Mouse (Mus musculus) limb, embryonic 13.5 days (tissue): ENCODE measurements around the gene Thbs2. TPM values are rescaled to one million over a fixed set of nuclear protein-coding genes. Genes with fewer than 3 reads are reported as not detected.

Experiments
- ATAC-seq: fragments of 200-750 bp; cut with Nextera tagmentation; 2 replicates; pipeline ENCODE4 v1.8.0; 2017; ENCODE audit warnings: low read depth, moderate number of reproducible peaks, moderate TSS enrichment; ENCODE audit not compliant: low FRiP score
- H3K27ac ChIP-seq: fragments of 300-500 bp; sonication (generic); 2 replicates; pipeline ENCODE4 v1.5.1; 2015; ENCODE audit warnings: inconsistent platforms, mild to moderate bottlenecking, moderate library complexity
- H3K27me3 ChIP-seq: fragments of 300-500 bp; sonication (generic); 2 replicates; pipeline ENCODE4 v1.6.1; 2015; ENCODE audit warnings: mild to moderate bottlenecking, inconsistent platforms
- H3K36me3 ChIP-seq: fragments of 300-500 bp; sonication (generic); 2 replicates; pipeline ENCODE4 v1.6.1; 2015; ENCODE audit warnings: inconsistent platforms, mild to moderate bottlenecking, moderate library complexity
- H3K4me1 ChIP-seq: fragments of 300-500 bp; sonication (generic); 2 replicates; pipeline ENCODE4 v1.6.1; 2015; ENCODE audit warnings: inconsistent platforms
- H3K4me2 ChIP-seq: fragments of 300-500 bp; sonication (generic); replicated peaks from 2 replicates; pipeline ENCODE4 v1.6.1; 2015; ENCODE audit warnings: inconsistent platforms, mild to moderate bottlenecking, moderate library complexity
- H3K4me3 ChIP-seq: fragments of 300-500 bp; sonication (generic); 2 replicates; pipeline ENCODE4 v1.5.1; 2015; ENCODE audit warnings: moderate library complexity, mild to moderate bottlenecking, inconsistent platforms
- H3K9ac ChIP-seq: fragments of 300-500 bp; sonication (generic); 2 replicates; pipeline ENCODE4 v1.6.1; 2015; ENCODE audit warnings: mild to moderate bottlenecking, inconsistent platforms
- H3K9me3 ChIP-seq: fragments of 300-500 bp; sonication (generic); 2 replicates; pipeline ENCODE4 v1.6.1; 2016; ENCODE audit warnings: inconsistent platforms
- WGBS: fragments of 180-500 bp; shearing (Covaris S2); methylation state at CpG from one replicate; pipeline ENCODE4 v1.1.7; 2015; 5-methylcytosine and 5-hydroxymethylcytosine counted together
- polyA plus RNA-seq: library from polyadenylated mRNA; unstranded; fragments of >200 nt; fragmentation: Nextera tagmentation; extraction: Ambion mirVana; gene quantifications from 2 replicates; pipeline ENCODE4 v1.2.1, GENCODE M21; 2015

Gene Thbs2
- polyA plus RNA-seq, 1 experiment from 2014 or later: 29.8 TPM

GRCm38 (mm10) chr17:14693048-14693993 is 714 bp downstream of the Thbs2 start:
- H3K27ac ChIP-seq: peak overlapping the region; percentile 56; the same call in 1 of the 2 replicates

GRCm38 (mm10) chr17:14691901-14692300 is 2.1 kb downstream of the Thbs2 start:
- H3K27me3 ChIP-seq: no peaks in the 10 kb centered on the region
- H3K27ac ChIP-seq: peak overlapping the region; percentile 44
- H3K4me1 ChIP-seq: peaks cover 22% of the 10 kb centered on the region
- H3K4me3 ChIP-seq: peak overlapping the region; percentile 43
- peak overlapping the region; percentile 62 for H3K4me2 ChIP-seq
- 0 out of 2 replicates have a peak, but pooled peaks cover 8% of the 10 kb centered on the region for H3K36me3 ChIP-seq
- no peaks in the 10 kb centered on the region for H3K9me3 ChIP-seq
- no peak for ATAC-seq
- WGBS: 48% methylated on average over 6 of the region's 6 CpGs
- H3K9ac ChIP-seq: no peak overlapping the region; the same call in 1 of the 2 replicates

More at GRCm38 (mm10) chr17:14693048-14693993, 714 bp downstream of the Thbs2 start:
- Histone ChIP-seq H3K36me3 (0 out of 2 replicates have a peak, but pooled peaks cover 8% of the 10 kb centered on the region), H3K9me3 (no peaks in the 10 kb centered on the region), H3K4me2 (peak overlapping the region; percentile 62), H3K9ac (peak overlapping the region; percentile 48), H3K4me3 (peak overlapping the region; percentile 43), H3K4me1 (peaks cover 17% of the 10 kb centered on the region), H3K27me3 (no peaks in the 10 kb centered on the region)
- WGBS: 6% methylated on average over 9 of the region's 9 CpGs
- peak; percentile 16; the same call in 1 of the 2 replicates for ATAC-seq

GRCm38 (mm10) chr17:14691197-14691596 is 2.8 kb downstream of the Thbs2 start:
- H3K27me3 ChIP-seq: no peaks in the 10 kb centered on the region
- ATAC-seq: no peak
- no peaks in the 10 kb centered on the region for H3K9me3 ChIP-seq
- WGBS: 52% methylated on average over 4 of the region's 4 CpGs
- H3K4me3 ChIP-seq: no peak overlapping the region
- 0 out of 2 replicates have a peak, but pooled peaks cover 8% of the 10 kb centered on the region for H3K36me3 ChIP-seq
- H3K27ac ChIP-seq: peak overlapping the region; percentile 44; the same call in 1 of the 2 replicates
- H3K4me1 ChIP-seq: peaks cover 25% of the 10 kb centered on the region
- H3K9ac ChIP-seq: peak overlapping the region; percentile 43; the same call in 1 of the 2 replicates
- H3K4me2 ChIP-seq: peak overlapping the region; percentile 62

GRCm38 (mm10) chr17:14682836-14683235 is 11.2 kb downstream of the Thbs2 start:
- H3K4me3 ChIP-seq: no peak overlapping the region
- H3K36me3 ChIP-seq: peaks cover 45% of the 10 kb centered on the region
- no peak overlapping the region for H3K9ac ChIP-seq
- 83% methylated on average over 7 of the region's 7 CpGs for WGBS
- peaks cover 8% of the 10 kb centered on the region for H3K4me1 ChIP-seq
- no peaks in the 10 kb centered on the region for H3K27me3 ChIP-seq
- ATAC-seq: no peak
- H3K9me3 ChIP-seq: no peaks in the 10 kb centered on the region
- no peak overlapping the region for H3K4me2 ChIP-seq
- no peak overlapping the region for H3K27ac ChIP-seq

GRCm38 (mm10) chr17:14681047-14681446 is 13.0 kb downstream of the Thbs2 start:
- WGBS: 91% methylated on average over 12 of the region's 12 CpGs
- Histone ChIP-seq H3K9me3 (no peaks in the 10 kb centered on the region), H3K36me3 (peaks cover 48% of the 10 kb centered on the region), H3K4me3 (no peak overlapping the region), H3K9ac (no peak overlapping the region), H3K4me1 (no peaks in the 10 kb centered on the region), H3K4me2 (no peak overlapping the region), H3K27me3 (no peaks in the 10 kb centered on the region), H3K27ac (no peak overlapping the region)
- no peak for ATAC-seq

- Histone ChIP-seq H3K36me3 (peaks cover 31% of the 10 kb centered on the region), H3K4me2 (no peak overlapping the region), H3K27ac (no peak overlapping the region), H3K4me1 (no peaks in the 10 kb centered on the region), H3K9ac (no peak overlapping the region), H3K4me3 (no peak overlapping the region), H3K9me3 (no peaks in the 10 kb centered on the region), H3K27me3 (no peaks in the 10 kb centered on the region)
- 68% methylated on average over 8 of the region's 8 CpGs for WGBS
- no peak; the same call in 1 of the 2 replicates for ATAC-seq
Measured at GRCm38 (mm10) chr17:14677198-14677597, 16.8 kb downstream of the Thbs2 start.

GRCm38 (mm10) chr17:14675517-14675916 is 18.5 kb downstream of the Thbs2 start:
- no peak overlapping the region for H3K27ac ChIP-seq
- H3K9ac ChIP-seq: no peak overlapping the region
- 81% methylated on average over 2 of the region's 2 CpGs for WGBS
- H3K4me3 ChIP-seq: no peak overlapping the region
- H3K4me1 ChIP-seq: no peaks in the 10 kb centered on the region
- H3K36me3 ChIP-seq: peaks cover 33% of the 10 kb centered on the region
- no peaks in the 10 kb centered on the region for H3K9me3 ChIP-seq
- no peaks in the 10 kb centered on the region for H3K27me3 ChIP-seq
- H3K4me2 ChIP-seq: no peak overlapping the region
- no peak for ATAC-seq

GRCm38 (mm10) chr17:14672402-14672801 is 21.6 kb downstream of the Thbs2 start:
- 51% methylated on average over 5 of the region's 5 CpGs for WGBS
- Histone ChIP-seq H3K9ac (no peak overlapping the region), H3K27ac (no peak overlapping the region), H3K27me3 (no peaks in the 10 kb centered on the region), H3K4me1 (no peaks in the 10 kb centered on the region), H3K4me2 (no peak overlapping the region), H3K9me3 (no peaks in the 10 kb centered on the region), H3K36me3 (peaks cover 37% of the 10 kb centered on the region), H3K4me3 (no peak overlapping the region)
- ATAC-seq: no peak

GRCm38 (mm10) chr17:14667225-14667624 is 26.8 kb downstream of the Thbs2 start:
- Histone ChIP-seq H3K36me3 (peaks cover 20% of the 10 kb centered on the region), H3K27ac (no peak overlapping the region), H3K9me3 (no peaks in the 10 kb centered on the region), H3K27me3 (no peaks in the 10 kb centered on the region), H3K4me1 (no peaks in the 10 kb centered on the region), H3K4me3 (no peak overlapping the region), H3K9ac (no peak overlapping the region), H3K4me2 (no peak overlapping the region)
- WGBS: 78% methylated on average over 4 of the region's 4 CpGs
- ATAC-seq: no peak

- H3K4me3 ChIP-seq: no peak overlapping the region
- no peak overlapping the region for H3K9ac ChIP-seq
- no peaks in the 10 kb centered on the region for H3K4me1 ChIP-seq
- H3K4me2 ChIP-seq: no peak overlapping the region
- H3K27me3 ChIP-seq: no peaks in the 10 kb centered on the region
- WGBS: 69% methylated on average over 2 of the region's 2 CpGs
- H3K9me3 ChIP-seq: no peaks in the 10 kb centered on the region
- H3K36me3 ChIP-seq: peaks cover 20% of the 10 kb centered on the region
- ATAC-seq: no peak
- H3K27ac ChIP-seq: no peak overlapping the region
Measured at GRCm38 (mm10) chr17:14666451-14666850, 27.6 kb downstream of the Thbs2 start.

- 85% methylated on average over 5 of the region's 5 CpGs for WGBS
- Histone ChIP-seq H3K4me2 (no peak overlapping the region), H3K36me3 (no peaks in the 10 kb centered on the region), H3K9me3 (no peaks in the 10 kb centered on the region), H3K4me3 (no peak overlapping the region), H3K4me1 (no peaks in the 10 kb centered on the region), H3K27me3 (no peaks in the 10 kb centered on the region), H3K9ac (no peak overlapping the region), H3K27ac (no peak overlapping the region)
- no peak for ATAC-seq
Measured at GRCm38 (mm10) chr17:14663366-14663765, 30.7 kb downstream of the Thbs2 start.

GRCm38 (mm10) chr17:14662409-14662808 is 31.6 kb downstream of the Thbs2 start:
- H3K9ac ChIP-seq: no peak overlapping the region
- ATAC-seq: no peak
- H3K27ac ChIP-seq: no peak overlapping the region
- 82% methylated on average over 6 of the region's 6 CpGs for WGBS
- no peak overlapping the region for H3K4me3 ChIP-seq
- no peak overlapping the region for H3K4me2 ChIP-seq
- no peaks in the 10 kb centered on the region for H3K9me3 ChIP-seq
- no peaks in the 10 kb centered on the region for H3K36me3 ChIP-seq
- H3K27me3 ChIP-seq: no peaks in the 10 kb centered on the region
- no peaks in the 10 kb centered on the region for H3K4me1 ChIP-seq
